Mouse (Mus musculus): Measurements from ENCODE around the gene Tigit. TPM values are rescaled to one million over a fixed set of nuclear protein-coding genes. Genes with fewer than 3 reads are reported as not detected.

Tigit gene
- not detected in 2 replicates for polyA plus RNA-seq (2014; fragmentation: Nextera tagmentation; extraction: Ambion mirVana)

GRCm38 (mm10) chr16:43663978-43664579 is at the start of gene Tigit:
TSS of gene Tigit (minus strand) at chr16:43664146.
- no peaks in the 10 kb centered on the region for H3K27me3 ChIP-seq (ENCODE audit: control insufficient read depth, insufficient read depth, low read length)
- no peak for ATAC-seq (ENCODE audit: low FRiP score)
- no peak within 1 kb of the TSS for H3K27ac ChIP-seq
- H3K4me3 ChIP-seq (replicated peaks; ENCODE audit: low read length) = no peak within 1 kb of the TSS
- H3K4me2 ChIP-seq (replicated peaks) = no peak within 1 kb of the TSS
- WGBS = 90% methylated on average over 7 of the region's 7 CpGs
- no peaks in the 10 kb centered on the region for H3K36me3 ChIP-seq (replicated peaks; ENCODE audit: control insufficient read depth, insufficient read depth)
- no peak for DNase-seq (ENCODE audit: low spot score)
- H3K9me3 ChIP-seq (ENCODE audit: control insufficient read depth, low read length) = no peaks in the 10 kb centered on the region
- no peaks in the 10 kb centered on the region for H3K4me1 ChIP-seq (replicated peaks; ENCODE audit: control insufficient read depth, insufficient read depth, low read length)
- no peak within 1 kb of the TSS for H3K9ac ChIP-seq

DNA sequence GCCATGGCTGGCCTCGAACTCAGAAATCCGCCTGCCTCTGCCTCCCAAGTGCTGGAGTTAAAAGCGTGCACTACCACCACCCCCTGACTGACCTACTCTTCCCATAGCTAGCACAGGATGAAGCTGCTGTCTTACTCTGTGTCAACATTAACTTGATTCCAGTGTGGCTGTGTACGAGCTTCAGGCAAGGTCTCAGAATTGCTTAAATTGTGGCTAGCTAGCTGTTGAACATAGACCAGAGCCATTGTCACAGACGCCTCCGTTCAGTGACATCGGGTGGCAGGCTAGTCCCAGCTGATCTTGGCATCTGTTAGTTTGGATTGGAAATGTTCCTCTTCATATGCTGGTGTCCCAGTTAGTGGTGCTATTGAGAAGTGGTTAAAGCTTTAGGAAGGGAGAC is 47.4 kb upstream of the Tigit start:
- Histone ChIP-seq H3K4me3 (replicated peaks; ENCODE audit: low read length) (no peak overlapping the region), H3K9ac (no peak overlapping the region), H3K9me3 (ENCODE audit: control insufficient read depth, low read length) (no peaks in the 10 kb centered on the region), H3K27ac (no peak overlapping the region), H3K4me2 (replicated peaks) (no peak overlapping the region), H3K36me3 (replicated peaks; ENCODE audit: control insufficient read depth, insufficient read depth) (no peaks in the 10 kb centered on the region), H3K4me1 (replicated peaks; ENCODE audit: control insufficient read depth, insufficient read depth, low read length) (peaks cover 17% of the 10 kb centered on the region; the same call in 1 of the 2 replicates), H3K27me3 (ENCODE audit: control insufficient read depth, insufficient read depth, low read length) (no peaks in the 10 kb centered on the region)
- no peak for DNase-seq (ENCODE audit: low spot score)
- ATAC-seq (ENCODE audit: low FRiP score) = no peak
- 95% methylated on average over 7 of the region's 7 CpGs for WGBS

DNA sequence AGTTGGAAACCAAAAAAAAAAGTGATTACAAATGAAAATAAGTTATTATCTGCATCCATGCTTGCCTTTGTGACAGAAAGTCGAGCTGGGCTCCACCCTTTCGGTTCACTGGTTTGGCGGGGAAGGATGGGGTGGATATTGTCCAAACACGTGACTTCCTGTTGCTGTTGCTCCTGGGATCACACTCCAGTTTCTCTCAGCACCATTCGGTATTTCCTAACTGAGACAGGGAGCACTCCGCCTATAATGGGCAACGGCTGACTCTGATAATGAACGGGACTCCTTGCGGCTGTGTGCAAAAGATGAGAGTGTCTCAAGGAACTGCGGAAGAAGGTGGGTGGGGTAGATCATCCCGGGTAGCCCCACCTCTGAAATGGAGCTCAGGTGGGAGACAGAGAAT is 46.7 kb upstream of the Tigit start:
- ATAC-seq (ENCODE audit: low FRiP score) = no peak
- H3K4me2 ChIP-seq (replicated peaks) = no peak overlapping the region
- WGBS = 87% methylated on average over 11 of the region's 11 CpGs

DNA sequence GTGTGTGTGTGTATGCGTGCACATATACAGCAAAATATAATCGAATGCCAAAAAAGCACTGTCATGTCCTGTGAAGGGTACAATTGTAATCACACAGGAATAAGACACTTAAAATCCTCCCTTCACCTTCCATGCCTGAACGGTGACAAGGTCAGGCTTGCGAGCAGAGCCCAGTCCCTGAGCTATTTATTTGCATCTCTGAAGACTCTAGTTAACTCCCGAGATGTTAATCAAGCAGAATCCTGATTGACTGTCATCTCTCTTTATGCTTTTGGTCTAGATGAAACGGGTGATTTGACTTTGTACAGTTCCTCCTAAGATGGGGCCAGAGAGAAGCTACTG is 46.2 kb upstream of the Tigit start:
- 35% methylated on average over 6 of the region's 6 CpGs for WGBS
- Histone ChIP-seq H3K27ac (peak overlapping the region; percentile 70), H3K9ac (peak overlapping the region; percentile 16; the same call in 1 of the 2 replicates), H3K4me2 (replicated peaks) (peak overlapping the region; percentile 48), H3K4me1 (replicated peaks; ENCODE audit: control insufficient read depth, insufficient read depth, low read length) (peaks cover 17% of the 10 kb centered on the region; the same call in 1 of the 2 replicates), H3K27me3 (ENCODE audit: control insufficient read depth, insufficient read depth, low read length) (no peaks in the 10 kb centered on the region), H3K4me3 (replicated peaks; ENCODE audit: low read length) (no peak overlapping the region), H3K9me3 (ENCODE audit: control insufficient read depth, low read length) (no peaks in the 10 kb centered on the region), H3K36me3 (replicated peaks; ENCODE audit: control insufficient read depth, insufficient read depth) (no peaks in the 10 kb centered on the region)
- DNase-seq (ENCODE audit: low spot score) (no peak), ATAC-seq (ENCODE audit: low FRiP score) (no peak)

More for the DNA sequence above, 46.7 kb upstream of the Tigit start:
- Histone ChIP-seq H3K27ac (no peak overlapping the region), H3K36me3 (replicated peaks; ENCODE audit: control insufficient read depth, insufficient read depth) (no peaks in the 10 kb centered on the region), H3K9ac (no peak overlapping the region), H3K9me3 (ENCODE audit: control insufficient read depth, low read length) (no peaks in the 10 kb centered on the region), H3K4me1 (replicated peaks; ENCODE audit: control insufficient read depth, insufficient read depth, low read length) (peaks cover 17% of the 10 kb centered on the region; the same call in 1 of the 2 replicates), H3K4me3 (replicated peaks; ENCODE audit: low read length) (no peak overlapping the region), H3K27me3 (ENCODE audit: control insufficient read depth, insufficient read depth, low read length) (no peaks in the 10 kb centered on the region)
- no peak for DNase-seq (ENCODE audit: low spot score)

- whole genome bisulfite sequencing = 25% methylated on average over 9 of the region's 9 CpGs
- ATAC-seq (ENCODE audit: low FRiP score) = peak; percentile 47; the same call in 1 of the 2 replicates
Measured at GRCm38 (mm10) chr16:43709432-43710133, 45.6 kb upstream of the Tigit start.

GRCm38 (mm10) chr16:43709062-43709413 is 45.1 kb upstream of the Tigit start:
- DNase-seq (ENCODE audit: low spot score) (peak; percentile 42), ATAC-seq (ENCODE audit: low FRiP score) (peak; percentile 52; the same call in 1 of the 2 replicates)
- H3K27me3 ChIP-seq (ENCODE audit: control insufficient read depth, insufficient read depth, low read length) = no peaks in the 10 kb centered on the region
- H3K9ac ChIP-seq = peak overlapping the region; percentile 32; the same call in 1 of the 2 replicates
- H3K4me3 ChIP-seq (replicated peaks; ENCODE audit: low read length) = peak overlapping the region; percentile 12
- H3K9me3 ChIP-seq (ENCODE audit: control insufficient read depth, low read length) = no peaks in the 10 kb centered on the region
- H3K4me1 ChIP-seq (replicated peaks; ENCODE audit: control insufficient read depth, insufficient read depth, low read length) = peaks cover 17% of the 10 kb centered on the region; the same call in 1 of the 2 replicates
- H3K36me3 ChIP-seq (replicated peaks; ENCODE audit: control insufficient read depth, insufficient read depth) = no peaks in the 10 kb centered on the region
- peak overlapping the region; percentile 48 for H3K4me2 ChIP-seq (replicated peaks)
- 35% methylated on average over 15 of the region's 15 CpGs for WGBS
- peak overlapping the region; percentile 70 for H3K27ac ChIP-seq

More at GRCm38 (mm10) chr16:43709432-43710133, 45.6 kb upstream of the Tigit start:
- Histone ChIP-seq H3K4me3 (replicated peaks; ENCODE audit: low read length) (peak overlapping the region; percentile 12), H3K9me3 (ENCODE audit: control insufficient read depth, low read length) (no peaks in the 10 kb centered on the region), H3K27me3 (ENCODE audit: control insufficient read depth, insufficient read depth, low read length) (no peaks in the 10 kb centered on the region), H3K36me3 (replicated peaks; ENCODE audit: control insufficient read depth, insufficient read depth) (no peaks in the 10 kb centered on the region), H3K27ac (peak overlapping the region; percentile 70), H3K9ac (peak overlapping the region; percentile 32; the same call in 1 of the 2 replicates), H3K4me2 (replicated peaks) (peak overlapping the region; percentile 48), H3K4me1 (replicated peaks; ENCODE audit: control insufficient read depth, insufficient read depth, low read length) (peaks cover 17% of the 10 kb centered on the region; the same call in 1 of the 2 replicates)
- DNase-seq (ENCODE audit: low spot score) = peak; percentile 54

GRCm38 (mm10) chr16:43708335-43709061 is 44.6 kb upstream of the Tigit start:
- Histone ChIP-seq H3K4me1 (replicated peaks; ENCODE audit: control insufficient read depth, insufficient read depth, low read length) (peaks cover 17% of the 10 kb centered on the region; the same call in 1 of the 2 replicates), H3K4me2 (replicated peaks) (peak overlapping the region; percentile 48), H3K9ac (peak overlapping the region; percentile 32; the same call in 1 of the 2 replicates), H3K27ac (peak overlapping the region; percentile 70), H3K4me3 (replicated peaks; ENCODE audit: low read length) (peak overlapping the region; percentile 12), H3K27me3 (ENCODE audit: control insufficient read depth, insufficient read depth, low read length) (no peaks in the 10 kb centered on the region), H3K36me3 (replicated peaks; ENCODE audit: control insufficient read depth, insufficient read depth) (no peaks in the 10 kb centered on the region), H3K9me3 (ENCODE audit: control insufficient read depth, low read length) (no peaks in the 10 kb centered on the region)
- DNase-seq (ENCODE audit: low spot score) (peak; percentile 51), ATAC-seq (ENCODE audit: low FRiP score) (peak; percentile 43; the same call in 1 of the 2 replicates)
- WGBS = 46% methylated on average over 13 of the region's 13 CpGs

DNA sequence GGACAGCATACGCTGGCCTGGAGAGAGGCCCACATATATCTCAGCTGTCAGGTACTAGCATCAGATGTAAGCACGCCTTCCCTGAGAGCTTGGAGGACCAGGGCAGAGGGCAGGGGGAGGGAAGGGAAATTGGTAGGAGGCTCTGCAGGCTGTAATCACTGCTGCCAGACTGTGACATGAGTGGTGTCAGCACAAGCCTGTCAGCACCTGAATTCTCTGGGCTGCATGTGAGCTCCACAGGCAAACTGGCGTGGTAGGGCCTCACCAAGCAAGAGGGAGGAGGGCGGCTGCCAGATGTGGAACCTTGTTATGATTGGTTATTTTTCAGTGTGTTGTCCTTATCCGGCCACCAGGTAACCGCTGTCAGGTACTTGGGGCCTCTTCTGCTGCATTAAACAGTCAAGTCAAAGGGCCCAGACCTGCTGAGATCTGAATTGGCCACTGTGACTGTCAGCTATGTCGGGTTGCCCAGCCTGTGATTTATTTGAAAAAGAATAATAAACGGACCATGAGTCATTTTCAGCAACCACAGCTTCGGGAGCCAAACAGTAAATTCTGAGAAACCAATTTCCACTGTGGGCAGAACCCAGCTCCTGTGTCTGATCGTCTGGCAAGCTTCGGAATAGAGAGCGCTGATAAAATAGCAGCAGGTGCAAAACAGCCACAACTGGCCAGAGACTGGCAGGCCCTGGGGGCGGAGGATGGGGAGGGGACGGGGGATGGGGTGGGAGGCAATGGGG is 38.0 kb upstream of the Tigit start:
- Histone ChIP-seq H3K4me1 (replicated peaks; ENCODE audit: control insufficient read depth, insufficient read depth, low read length) (no peaks in the 10 kb centered on the region), H3K9ac (no peak overlapping the region), H3K4me3 (replicated peaks; ENCODE audit: low read length) (no peak overlapping the region), H3K27me3 (ENCODE audit: control insufficient read depth, insufficient read depth, low read length) (no peaks in the 10 kb centered on the region), H3K36me3 (replicated peaks; ENCODE audit: control insufficient read depth, insufficient read depth) (no peaks in the 10 kb centered on the region), H3K9me3 (ENCODE audit: control insufficient read depth, low read length) (no peaks in the 10 kb centered on the region), H3K4me2 (replicated peaks) (no peak overlapping the region), H3K27ac (no peak overlapping the region)
- no peak for DNase-seq (ENCODE audit: low spot score)
- no peak for ATAC-seq (ENCODE audit: low FRiP score)
- WGBS = 68% methylated on average over 14 of the region's 14 CpGs
